Mouse (Mus musculus): ENCODE measurements around the gene Ube2u. TPM values are rescaled to one million over a fixed set of nuclear protein-coding genes. Genes with fewer than 3 reads are reported as not detected.

The Ube2u gene
- polyA plus RNA-seq, 1 experiment from 2014 or later, result 0.36 TPM

- Histone ChIP-seq H3K9me3 (replicated peaks; ENCODE audit: control insufficient read depth, low read length) (no peaks in the 10 kb centered on the region), H3K27me3 (ENCODE audit: control insufficient read depth, insufficient read depth, low read length) (no peaks in the 10 kb centered on the region), H3K36me3 (ENCODE audit: control insufficient read depth, insufficient read depth, low read length) (no peaks in the 10 kb centered on the region), H3K27ac (ENCODE audit: low read depth, low read length) (no peak overlapping the region), H3K4me2 (no peak overlapping the region), H3K4me1 (ENCODE audit: control insufficient read depth, insufficient read depth, low read length) (no peaks in the 10 kb centered on the region), H3K4me3 (ENCODE audit: low read depth, low read length) (no peak overlapping the region), H3K9ac (ENCODE audit: low read depth, low read length) (no peak overlapping the region)
- 87% methylated on average over 4 of the region's 4 CpGs for WGBS (ENCODE audit: insufficient replicate concordance)
- no peak for ATAC-seq (replicated peaks; ENCODE audit: insufficient number of reproducible peaks, low FRiP score, low TSS enrichment)
Measured at GRCm38 (mm10) chr4:100595771-100596170, 117.1 kb downstream of the Ube2u start.

- H3K27me3 ChIP-seq (ENCODE audit: control insufficient read depth, insufficient read depth, low read length), result no peaks in the 10 kb centered on the region
- WGBS (ENCODE audit: insufficient replicate concordance), result 87% methylated on average over 5 of the region's 5 CpGs
- no peak for ATAC-seq (replicated peaks; ENCODE audit: insufficient number of reproducible peaks, low FRiP score, low TSS enrichment)
Measured at GRCm38 (mm10) chr4:100596630-100597029, 118.0 kb downstream of the Ube2u start.

GRCm38 (mm10) chr4:100597049-100597448, 118.4 kb downstream of the Ube2u start:
- Histone ChIP-seq H3K9ac (ENCODE audit: low read depth, low read length) (no peak overlapping the region), H3K4me3 (ENCODE audit: low read depth, low read length) (no peak overlapping the region), H3K4me1 (ENCODE audit: control insufficient read depth, insufficient read depth, low read length) (no peaks in the 10 kb centered on the region), H3K36me3 (ENCODE audit: control insufficient read depth, insufficient read depth, low read length) (no peaks in the 10 kb centered on the region), H3K4me2 (no peak overlapping the region), H3K27ac (ENCODE audit: low read depth, low read length) (no peak overlapping the region), H3K27me3 (ENCODE audit: control insufficient read depth, insufficient read depth, low read length) (no peaks in the 10 kb centered on the region), H3K9me3 (replicated peaks; ENCODE audit: control insufficient read depth, low read length) (no peaks in the 10 kb centered on the region)
- 75% methylated on average over 4 of the region's 4 CpGs for WGBS (ENCODE audit: insufficient replicate concordance)
- no peak for ATAC-seq (replicated peaks; ENCODE audit: insufficient number of reproducible peaks, low FRiP score, low TSS enrichment)

More at GRCm38 (mm10) chr4:100596630-100597029, 118.0 kb downstream of the Ube2u start:
- Histone ChIP-seq H3K36me3 (ENCODE audit: control insufficient read depth, insufficient read depth, low read length) (no peaks in the 10 kb centered on the region), H3K4me3 (ENCODE audit: low read depth, low read length) (no peak overlapping the region), H3K4me1 (ENCODE audit: control insufficient read depth, insufficient read depth, low read length) (no peaks in the 10 kb centered on the region), H3K4me2 (no peak overlapping the region), H3K9ac (ENCODE audit: low read depth, low read length) (no peak overlapping the region), H3K27ac (ENCODE audit: low read depth, low read length) (no peak overlapping the region), H3K9me3 (replicated peaks; ENCODE audit: control insufficient read depth, low read length) (no peaks in the 10 kb centered on the region)

Data from heart, embryonic 11.5 days (tissue).